Mouse (Mus musculus): ENCODE data around the gene Cmss1.

DNA sequence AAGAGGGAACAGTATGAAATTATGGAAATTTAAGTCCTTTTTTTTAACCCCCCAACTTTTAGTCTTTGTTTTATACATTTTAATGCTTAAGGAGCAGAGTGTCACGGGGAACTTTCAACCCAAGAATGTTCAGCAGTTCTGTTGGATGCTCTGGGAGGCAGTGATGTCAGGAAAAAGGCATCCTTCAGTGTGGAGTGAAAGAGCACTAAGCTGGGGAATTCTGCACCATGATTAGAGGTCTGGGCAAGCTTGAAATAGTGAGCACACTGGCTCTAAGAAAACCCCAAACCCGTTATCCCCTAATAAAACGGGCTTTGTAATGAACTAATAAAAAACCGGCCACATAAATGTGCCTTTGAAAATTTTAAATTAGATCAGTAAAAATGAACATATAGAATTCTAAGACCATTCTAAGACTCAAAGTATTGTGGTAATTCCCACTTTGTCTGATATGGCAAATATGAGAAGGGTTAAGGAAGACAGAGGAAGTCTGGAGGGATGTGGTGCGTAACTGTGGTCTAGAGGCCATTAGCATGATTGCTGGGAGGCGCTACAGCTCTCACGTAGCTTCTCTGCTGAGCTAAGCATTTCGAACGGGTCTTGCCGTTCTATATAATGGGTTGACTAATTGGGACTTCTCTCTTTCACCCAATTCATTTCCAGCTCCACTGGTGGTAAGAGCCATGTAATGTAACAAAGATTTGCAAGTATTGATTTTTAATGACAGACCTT, 165.8 kb downstream of the Cmss1 start:
- TF ChIP-seq CTCF (IDR thresholded peaks at IDR 0.05; ENCODE audit: low read depth, low read length) (no peak), EP300 (IDR thresholded peaks at IDR 0.05; ENCODE audit: insufficient read depth, low read depth, low read length) (no peak)

Measured in ES-Bruce4 (cell line).